In genomic region chr7:141456739-141457138, GRCm38 (mm10) we compare ENCODE assay signal across 8 mouse cellular contexts. TPM values are rescaled to one million over a fixed set of nuclear protein-coding genes. Genes with fewer than 3 reads are reported as not detected.
A peak's percentile ranks its signal among the peaks of the same experiment; 100 is the strongest.
DNase-seq lines count a peak whose midpoint lies in the region; ATAC-seq and TF ChIP-seq lines count a peak whose summit lies in the region.

No protein-coding gene starts in this region.

- peaks cover 22% of the 10 kb centered on the region for H3K36me3 ChIP-seq in midbrain, embryonic 12.5 days
- H3K36me3 ChIP-seq in midbrain, postnatal 0 days (ENCODE audit: insufficient read depth, low read length): peaks cover 34% of the 10 kb centered on the region
- H3K36me3 ChIP-seq in heart, embryonic 13.5 days: peaks cover 31% of the 10 kb centered on the region
- peaks cover 33% of the 10 kb centered on the region for H3K36me3 ChIP-seq in small intestine, adult 2 months (ENCODE audit: control insufficient read depth, insufficient read depth, low read length)

- peak overlapping the region; percentile 95; the same call in 1 of the 2 replicates for H3K4me2 ChIP-seq in midbrain, embryonic 12.5 days (replicated peaks)
- no peak overlapping the region for H3K4me2 ChIP-seq in midbrain, postnatal 0 days (ENCODE audit: low read depth, low read length, poor library complexity, severe bottlenecking)
- peak overlapping the region; percentile 90 for H3K4me2 ChIP-seq in heart, embryonic 13.5 days

- WGBS in midbrain, embryonic 12.5 days: 91% methylated on average over 6 of the region's 6 CpGs
- 92% methylated on average over 6 of the region's 6 CpGs for WGBS in midbrain, postnatal 0 days
- 81% methylated on average over 6 of the region's 6 CpGs for WGBS in heart, embryonic 13.5 days
- 53% methylated on average over 6 of the region's 6 CpGs for WGBS in small intestine, adult 2 months

- peak; percentile 63 for DNase-seq in gastrocnemius, adult 18-20 months (ENCODE audit: low spot score)
- no peak for DNase-seq in gastrocnemius, postnatal 4 days (ENCODE audit: low spot score in 2 of 2)
- DNase-seq in midbrain, postnatal 0 days (ENCODE audit: low spot score): no peak
- DNase-seq in left cerebral cortex, adult 2 months (ENCODE audit: extremely low spot score in 1 of 2, low spot score in 2 of 2): no peak
- no peak for DNase-seq in left cerebral cortex, postnatal 25 days (ENCODE audit: low spot score in 2 of 2)

- peaks cover 17% of the 10 kb centered on the region for H3K4me1 ChIP-seq in midbrain, embryonic 12.5 days
- peaks cover 8% of the 10 kb centered on the region for H3K4me1 ChIP-seq in midbrain, postnatal 0 days (ENCODE audit: insufficient read depth, low read length)
- peaks cover 29% of the 10 kb centered on the region for H3K4me1 ChIP-seq in heart, embryonic 13.5 days
- peaks cover 32% of the 10 kb centered on the region for H3K4me1 ChIP-seq in small intestine, adult 2 months (ENCODE audit: control insufficient read depth, insufficient read depth, insufficient read length, low read length)

- H3K9me3 ChIP-seq in midbrain, embryonic 12.5 days: no peaks in the 10 kb centered on the region
- no peaks in the 10 kb centered on the region for H3K9me3 ChIP-seq in midbrain, postnatal 0 days (ENCODE audit: low read length)
- no peaks in the 10 kb centered on the region for H3K9me3 ChIP-seq in heart, embryonic 13.5 days

- TF ChIP-seq CTCF in midbrain, postnatal 0 days (IDR thresholded peaks at IDR 0.05): no peak
- no peak for TF ChIP-seq CTCF in small intestine, adult 2 months (IDR thresholded peaks at IDR 0.05; ENCODE audit: extremely low read depth, insufficient read length, insufficient replicate concordance, low read depth, low read length)
- TF ChIP-seq CTCF in left cerebral cortex, adult 2 months (IDR thresholded peaks at IDR 0.05): no peak

- H3K9ac ChIP-seq in midbrain, embryonic 12.5 days (replicated peaks): no peak overlapping the region
- no peak overlapping the region for H3K9ac ChIP-seq in midbrain, postnatal 0 days (replicated peaks; ENCODE audit: low read length, poor library complexity, severe bottlenecking)
- no peak overlapping the region; the same call in 1 of the 2 replicates for H3K9ac ChIP-seq in heart, embryonic 13.5 days

- no peak overlapping the region for H3K27ac ChIP-seq in midbrain, embryonic 12.5 days (replicated peaks)
- H3K27ac ChIP-seq in midbrain, postnatal 0 days (ENCODE audit: low read depth, low read length): no peak overlapping the region
- no peak overlapping the region for H3K27ac ChIP-seq in heart, embryonic 13.5 days (replicated peaks)
- peak overlapping the region; percentile 91 for H3K27ac ChIP-seq in small intestine, adult 2 months (ENCODE audit: insufficient read depth, low read depth, low read length)
- no peak overlapping the region for H3K27ac ChIP-seq in left cerebral cortex, adult 2 months

- intact Hi-C loops in left cerebral cortex, adult 2 months (cut with DNase I): no loop called here
- intact Hi-C loops in left cerebral cortex, postnatal 25 days (cut with DNase I): loop anchor here (5.0 kb wide), 1 partner anchor 44 kb away; the partner anchor contains the start of gene Gatd1

- TF ChIP-seq POLR2A in small intestine, adult 2 months (IDR thresholded peaks at IDR 0.05; ENCODE audit: low read depth, low read length): no peak

- no peak for ATAC-seq in midbrain, embryonic 12.5 days (ENCODE audit: low FRiP score, low read depth)
- ATAC-seq in midbrain, postnatal 0 days (ENCODE audit: low FRiP score): no peak
- no peak for ATAC-seq in heart, embryonic 13.5 days (ENCODE audit: extremely low read depth, insufficient number of reproducible peaks, low FRiP score, low TSS enrichment)

- H3K4me3 ChIP-seq in midbrain, embryonic 12.5 days: no peak overlapping the region
- H3K4me3 ChIP-seq in midbrain, postnatal 0 days (ENCODE audit: low read depth, low read length): no peak overlapping the region
- H3K4me3 ChIP-seq in heart, embryonic 13.5 days: peak overlapping the region; percentile 79
- H3K4me3 ChIP-seq in small intestine, adult 2 months (ENCODE audit: low read depth, low read length): peak overlapping the region; percentile 84
- no peak overlapping the region for H3K4me3 ChIP-seq in left cerebral cortex, adult 2 months

- H3K27me3 ChIP-seq in midbrain, embryonic 12.5 days: peaks cover 48% of the 10 kb centered on the region
- H3K27me3 ChIP-seq in midbrain, postnatal 0 days (ENCODE audit: insufficient read depth, low read length): peaks cover 12% of the 10 kb centered on the region; the same call in 1 of the 2 replicates
- H3K27me3 ChIP-seq in heart, embryonic 13.5 days (replicated peaks): peaks cover 27% of the 10 kb centered on the region
- H3K27me3 ChIP-seq in small intestine, adult 2 months (ENCODE audit: control insufficient read depth, insufficient read depth, low read length): no peaks in the 10 kb centered on the region

RNA-seq across cellular contexts. Expression of gene Pnpla2, which starts 1.7 kb away (rescaled TPM):
- total RNA-seq in gastrocnemius, adult 18-20 months (2021): 100 to 1,000 TPM; 288 to 309 TPM
- total RNA-seq in gastrocnemius, postnatal 4 days (2021): 100 to 1,000 TPM in 1 of 2 experiments, 10 to 100 TPM in 1; 98.6 to 133 TPM
- polyA plus RNA-seq in midbrain, embryonic 12.5 days (2016; fragmentation: Nextera tagmentation; extraction: Ambion mirVana): 15.6 and 18.3 TPM in 2 replicates
- 6.5 and 7.0 TPM in 2 replicates for total RNA-seq in midbrain, postnatal 0 days (2014; rRNA removed)
- polyA plus RNA-seq in midbrain, postnatal 0 days (2015; fragmentation: Nextera tagmentation; extraction: Ambion mirVana): 22.2 and 24.5 TPM in 2 replicates
- 42.6 and 45.7 TPM in 2 replicates for polyA plus RNA-seq in heart, embryonic 13.5 days (2015; fragmentation: Nextera tagmentation; extraction: Ambion mirVana)
- 86.0 and 319 TPM in 2 replicates for polyA plus RNA-seq in small intestine, adult 2 months (2012; rRNA removed)
- total RNA-seq in left cerebral cortex, adult 2 months (2021): 10 to 100 TPM; 26.0 to 31.7 TPM
- total RNA-seq in left cerebral cortex, postnatal 25 days (2021): 10 to 100 TPM; 21.4 to 28.6 TPM

RNA-seq across cellular contexts. Expression of gene Cracr2b, which starts 4.2 kb away (rescaled TPM):
- total RNA-seq in gastrocnemius, adult 18-20 months (2021): 1 to 10 TPM; 7.2 to 8.9 TPM
- total RNA-seq in gastrocnemius, postnatal 4 days (2021): 1 to 10 TPM; 8.9 to 9.3 TPM
- polyA plus RNA-seq in midbrain, embryonic 12.5 days (2016; fragmentation: Nextera tagmentation; extraction: Ambion mirVana): 5.4 and 6.0 TPM in 2 replicates
- total RNA-seq in midbrain, postnatal 0 days (2014; rRNA removed): 4.0 and 5.3 TPM in 2 replicates
- 5.3 and 5.9 TPM in 2 replicates for polyA plus RNA-seq in midbrain, postnatal 0 days (2015; fragmentation: Nextera tagmentation; extraction: Ambion mirVana)
- polyA plus RNA-seq in heart, embryonic 13.5 days (2015; fragmentation: Nextera tagmentation; extraction: Ambion mirVana): 20.2 and 23.0 TPM in 2 replicates
- polyA plus RNA-seq in small intestine, adult 2 months (2012; rRNA removed): 32.6 and 57.1 TPM in 2 replicates
- 1 to 10 TPM; 3.7 to 5.1 TPM for total RNA-seq in left cerebral cortex, adult 2 months (2021)
- total RNA-seq in left cerebral cortex, postnatal 25 days (2021): 1 to 10 TPM; 2.5 to 4.1 TPM

RNA-seq across cellular contexts. Expression of gene Rplp2, which starts 9.6 kb away (rescaled TPM):
- total RNA-seq in gastrocnemius, adult 18-20 months (2021): 100 to 1,000 TPM; 526 to 630 TPM
- 1,000 to 10,000 TPM; 1,111 to 1,331 TPM for total RNA-seq in gastrocnemius, postnatal 4 days (2021)
- 884 and 899 TPM in 2 replicates for polyA plus RNA-seq in midbrain, embryonic 12.5 days (2016; fragmentation: Nextera tagmentation; extraction: Ambion mirVana)
- total RNA-seq in midbrain, postnatal 0 days (2014; rRNA removed): 180 and 197 TPM in 2 replicates
- polyA plus RNA-seq in midbrain, postnatal 0 days (2015; fragmentation: Nextera tagmentation; extraction: Ambion mirVana): 761 and 852 TPM in 2 replicates
- polyA plus RNA-seq in heart, embryonic 13.5 days (2015; fragmentation: Nextera tagmentation; extraction: Ambion mirVana): 871 and 874 TPM in 2 replicates
- 287 and 441 TPM in 2 replicates for polyA plus RNA-seq in small intestine, adult 2 months (2012; rRNA removed)
- 100 to 1,000 TPM; 552 to 567 TPM for total RNA-seq in left cerebral cortex, adult 2 months (2021)
- 100 to 1,000 TPM; 488 to 498 TPM for total RNA-seq in left cerebral cortex, postnatal 25 days (2021)

RNA-seq across cellular contexts. Expression of gene Cd151, which starts 10.5 kb away (rescaled TPM):
- 10 to 100 TPM; 82.6 to 90.7 TPM for total RNA-seq in gastrocnemius, adult 18-20 months (2021)
- 10 to 100 TPM; 87.2 to 88.8 TPM for total RNA-seq in gastrocnemius, postnatal 4 days (2021)
- polyA plus RNA-seq in midbrain, embryonic 12.5 days (2016; fragmentation: Nextera tagmentation; extraction: Ambion mirVana): 14.8 and 15.6 TPM in 2 replicates
- total RNA-seq in midbrain, postnatal 0 days (2014; rRNA removed): 46.4 and 52.9 TPM in 2 replicates
- 13.6 and 15.0 TPM in 2 replicates for polyA plus RNA-seq in midbrain, postnatal 0 days (2015; fragmentation: Nextera tagmentation; extraction: Ambion mirVana)
- 28.5 and 31.4 TPM in 2 replicates for polyA plus RNA-seq in heart, embryonic 13.5 days (2015; fragmentation: Nextera tagmentation; extraction: Ambion mirVana)
- 209 and 414 TPM in 2 replicates for polyA plus RNA-seq in small intestine, adult 2 months (2012; rRNA removed)
- total RNA-seq in left cerebral cortex, adult 2 months (2021): 10 to 100 TPM; 30.7 to 31.4 TPM
- 10 to 100 TPM; 25.3 to 29.6 TPM for total RNA-seq in left cerebral cortex, postnatal 25 days (2021)

RNA-seq across cellular contexts. Expression of gene Pidd1, which starts 12.9 kb away (rescaled TPM):
- under 1 TPM; 0.09 to 0.14 TPM for total RNA-seq in gastrocnemius, adult 18-20 months (2021)
- 1 to 10 TPM; 4.0 to 4.5 TPM for total RNA-seq in gastrocnemius, postnatal 4 days (2021)
- 9.6 and 12.3 TPM in 2 replicates for polyA plus RNA-seq in midbrain, embryonic 12.5 days (2016; fragmentation: Nextera tagmentation; extraction: Ambion mirVana)
- total RNA-seq in midbrain, postnatal 0 days (2014; rRNA removed): 1.4 and 1.6 TPM in 2 replicates
- 1.1 and 1.3 TPM in 2 replicates for polyA plus RNA-seq in midbrain, postnatal 0 days (2015; fragmentation: Nextera tagmentation; extraction: Ambion mirVana)
- 8.1 and 9.4 TPM in 2 replicates for polyA plus RNA-seq in heart, embryonic 13.5 days (2015; fragmentation: Nextera tagmentation; extraction: Ambion mirVana)
- 5.8 and 13.9 TPM in 2 replicates for polyA plus RNA-seq in small intestine, adult 2 months (2012; rRNA removed)
- total RNA-seq in left cerebral cortex, adult 2 months (2021): 1 to 10 TPM in 1 of 2 experiments, under 1 TPM in 1; 0.93 to 1.2 TPM
- total RNA-seq in left cerebral cortex, postnatal 25 days (2021): under 1 TPM; 0.64 to 0.96 TPM

Comparison
In these comparisons a context has a peak if more than half of its experiments do, and no peak if none do; other contexts are left out.
1. H3K4me3 ChIP-seq: peak in heart, embryonic 13.5 days (single experiment) and small intestine, adult 2 months (single experiment); none in midbrain, embryonic 12.5 days (single experiment), midbrain, postnatal 0 days (single experiment) and left cerebral cortex, adult 2 months (single experiment).